Mouse (Mus musculus) ES-E14 (cell line): Measurements from ENCODE around the gene Rragd. TPM values are rescaled to one million over a fixed set of nuclear protein-coding genes. Genes with fewer than 3 reads are reported as not detected.
"Not testable (repeated sequence)": the region's sequence is repeated elsewhere in the genome, so short reads cannot be mapped to it uniquely, and the experiment has no call there.

Experiments used
- DNase-seq: peaks from one replicate; pipeline ENCODE4 v3.0.0-alpha.2; 2013; ENCODE audit warnings: low read depth, low spot score
- H3K27ac ChIP-seq: 2 replicates; pipeline ENCODE4 v1.5.1; 2012; ENCODE audit warnings: low read depth, mild to moderate bottlenecking, low read length, moderate library complexity, mixed read lengths; ENCODE audit not compliant: poor library complexity, insufficient read depth, severe bottlenecking
- H3K36me3 ChIP-seq: 2 replicates; pipeline ENCODE4 v1.6.1; 2012; ENCODE audit warnings: mild to moderate bottlenecking, low read length, moderate library complexity, mixed read lengths; ENCODE audit not compliant: control insufficient read depth, poor library complexity, insufficient read depth, severe bottlenecking
- H3K4me1 ChIP-seq, 2 experiments: fragments of 150-350 bp in 1 of 2; sonication (generic) in 1 of 2; 2 replicates each; pipeline ENCODE4 v1.6.1; 2012; ENCODE audit warnings: low read length in 2 of 2, mild to moderate bottlenecking in 1 of 2, mixed read lengths in 1 of 2; ENCODE audit not compliant: control insufficient read depth in 2 of 2, insufficient read depth in 2 of 2, poor library complexity in 1 of 2
- H3K4me3 ChIP-seq, 2 experiments: fragments of 150-350 bp in 1 of 2; sonication (generic) in 1 of 2; 2 replicates each; pipeline ENCODE4 v1.5.1; 2012; ENCODE audit warnings: low read length in 2 of 2, low read depth in 1 of 2, mild to moderate bottlenecking in 1 of 2, mixed read lengths in 1 of 2; ENCODE audit not compliant: insufficient read depth in 1 of 2, poor library complexity in 1 of 2, severe bottlenecking in 1 of 2
- H3K9ac ChIP-seq: 2 replicates; pipeline ENCODE4 v1.6.1; 2012; ENCODE audit warnings: low read depth, mild to moderate bottlenecking, low read length, mixed read lengths; ENCODE audit not compliant: poor library complexity, insufficient read depth, severe bottlenecking
- H3K9me3 ChIP-seq: fragments of 150-350 bp; sonication (generic); 2 replicates; pipeline ENCODE4 v1.6.1; 2012; ENCODE audit warnings: low read depth, mild to moderate bottlenecking, low read length; ENCODE audit not compliant: control insufficient read depth, insufficient read depth
- CHD2 ChIP-seq: IDR thresholded peaks from 2 replicates; pipeline ENCODE4 v1.6.1; 2014; ENCODE audit warnings: mild to moderate bottlenecking, low read depth, low read length, inconsistent platforms
- HCFC1 ChIP-seq: IDR thresholded peaks from 2 replicates; pipeline ENCODE4 v1.6.1; 2012; ENCODE audit warnings: low read length, inconsistent platforms, borderline replicate concordance; ENCODE audit not compliant: insufficient read depth
- MAFK ChIP-seq: IDR thresholded peaks from 2 replicates; pipeline ENCODE4 v1.6.1; 2014; ENCODE audit warnings: mild to moderate bottlenecking, low read depth, low read length, inconsistent platforms; ENCODE audit not compliant: insufficient read depth
- ZC3H11A ChIP-seq: IDR thresholded peaks from 2 replicates; pipeline ENCODE4 v1.6.1; 2012; ENCODE audit warnings: low read depth, mild to moderate bottlenecking, inconsistent platforms, low read length, borderline replicate concordance
- ZNF384 ChIP-seq: IDR thresholded peaks from 2 replicates; pipeline ENCODE4 v1.6.1; 2012; ENCODE audit warnings: low read depth, low read length, inconsistent platforms
- in situ Hi-C, 2 experiments: fragments of 600-800 bp; cut with MboI; formaldehyde crosslinking; loops; one replicate each; pipeline ENCODE4 v1.15.1; 2025; ENCODE audit warnings: low sequenced_read_pairs in 2 of 2, inconsistent platforms in 1 of 2; ENCODE audit not compliant: unreplicated experiment in 2 of 2
- total RNA-seq: library from RNA; depleted of rRNA; stranded (reverse); fragments of 300-350 nt; gene quantifications from 2 replicates; pipeline ENCODE4 v1.2.3, GENCODE M21; 2012

The Rragd gene
- total RNA-seq, 1 experiment: 14.4 TPM

DNA sequence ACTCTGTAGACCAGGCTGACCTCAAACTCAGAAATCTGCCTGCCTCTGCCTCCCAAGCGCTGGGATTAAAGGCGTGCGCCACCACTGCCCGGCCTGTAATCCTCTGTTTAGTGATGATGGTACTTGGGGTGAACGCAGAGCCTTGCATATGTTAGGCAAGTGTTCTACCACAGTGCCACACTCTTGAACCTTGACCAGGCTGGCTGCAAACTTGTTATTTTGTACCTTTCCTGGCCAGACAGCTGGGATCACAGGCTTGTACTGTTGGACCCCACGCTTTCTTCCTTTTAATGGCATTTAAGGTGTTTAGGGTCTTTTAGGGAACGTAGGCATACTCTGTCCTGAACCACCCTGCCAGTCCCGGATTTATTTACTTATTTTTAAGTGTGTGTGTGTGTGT lies 16.2 kb downstream of the Rragd start:
- Histone ChIP-seq H3K9ac (no peak overlapping the region), H3K4me1 (peaks cover 2 to 17% of the 10 kb centered on the region in 2 experiments; a peak in 3 of 4 replicates), H3K27ac (no peak overlapping the region), H3K4me3 (no peak overlapping the region), H3K9me3 (no peaks in the 10 kb centered on the region), H3K36me3 (peaks cover 6% of the 10 kb centered on the region; the same call in 1 of the 2 replicates)
- TF ChIP-seq ZNF384: no peak
- TF ChIP-seq CHD2: no peak
- TF ChIP-seq HCFC1: no peak
- TF ChIP-seq MAFK: no peak
- TF ChIP-seq ZC3H11A: no peak
- no peak for DNase-seq
- in situ Hi-C loops: no loop called here

DNA sequence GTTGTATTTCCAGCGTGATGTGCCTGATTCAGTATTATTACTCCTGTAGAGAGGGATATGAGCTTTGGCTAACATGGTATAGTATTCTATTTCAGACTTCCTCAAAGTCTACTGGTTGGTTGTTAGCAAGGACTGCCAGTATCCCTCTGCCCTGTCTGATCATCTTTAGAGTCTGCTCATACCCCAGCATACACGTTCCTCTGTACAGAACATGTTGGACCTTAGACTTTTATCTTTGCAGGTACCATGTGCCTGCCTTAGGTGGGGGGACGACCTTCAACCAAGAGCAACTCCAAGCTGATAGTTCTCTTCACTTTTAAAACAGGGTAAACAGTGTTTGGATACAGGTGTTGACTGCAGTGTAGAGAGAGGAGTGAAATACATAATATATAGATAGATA lies 19.2 kb downstream of the Rragd start:
- TF ChIP-seq ZC3H11A (no peak), HCFC1 (no peak), ZNF384 (no peak), MAFK (no peak), CHD2 (no peak)
- Histone ChIP-seq H3K9ac (no peak overlapping the region), H3K9me3 (no peaks in the 10 kb centered on the region), H3K27ac (no peak overlapping the region), H3K36me3 (peaks cover 8% of the 10 kb centered on the region; the same call in 1 of the 2 replicates), H3K4me3 (no peak overlapping the region), H3K4me1 (peaks cover 2 to 5% of the 10 kb centered on the region in 2 experiments; a peak in 2 of 4 replicates)
- in situ Hi-C loops: no loop called here
- DNase-seq: no peak

DNA sequence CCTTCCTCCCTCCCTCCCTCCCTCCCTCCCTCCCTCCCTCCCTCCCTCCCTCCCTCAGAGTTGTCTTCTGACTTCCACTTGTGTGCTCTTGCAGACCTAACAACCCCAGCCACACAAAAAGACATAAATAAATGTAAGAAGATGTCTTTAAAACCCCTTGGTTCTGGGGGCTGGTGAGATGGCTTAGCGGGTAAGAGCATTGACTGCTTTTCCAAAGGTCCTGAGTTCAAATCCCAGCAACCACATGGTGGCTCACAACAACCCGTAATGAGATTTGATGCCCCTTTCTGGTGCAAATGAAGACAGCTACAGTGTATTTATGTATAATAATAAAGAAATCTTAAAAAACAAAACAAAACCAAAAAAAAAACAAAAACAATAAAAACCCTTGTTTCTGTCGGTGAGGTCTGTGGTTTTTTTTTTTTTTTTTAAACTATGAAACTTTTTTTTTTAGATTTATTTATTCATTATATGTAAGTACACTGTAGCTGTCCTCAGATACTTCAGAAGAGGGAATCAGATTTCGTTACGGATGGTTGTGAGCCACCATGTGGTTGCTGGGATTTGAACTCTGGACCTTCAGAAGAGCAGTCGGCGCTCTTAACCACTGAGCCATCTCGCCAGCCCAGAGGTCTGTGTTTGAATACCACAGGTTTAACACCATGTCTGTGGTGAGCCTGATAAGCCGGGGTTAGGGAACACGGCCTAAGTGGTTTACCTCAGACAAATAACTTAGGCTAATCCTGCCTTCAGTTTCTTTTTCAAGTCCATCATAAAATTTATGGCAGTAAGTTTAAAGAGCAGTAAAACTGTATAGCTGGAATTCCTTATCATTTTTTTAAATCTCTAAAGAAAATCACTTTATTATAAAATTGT lies 23.0 kb downstream of the Rragd start:
- H3K9ac ChIP-seq, H3K27ac ChIP-seq, H3K9me3 ChIP-seq, in situ Hi-C loops, H3K4me3 ChIP-seq, H3K36me3 ChIP-seq, H3K4me1 ChIP-seq, DNase-seq: not testable (repeated sequence)

DNA sequence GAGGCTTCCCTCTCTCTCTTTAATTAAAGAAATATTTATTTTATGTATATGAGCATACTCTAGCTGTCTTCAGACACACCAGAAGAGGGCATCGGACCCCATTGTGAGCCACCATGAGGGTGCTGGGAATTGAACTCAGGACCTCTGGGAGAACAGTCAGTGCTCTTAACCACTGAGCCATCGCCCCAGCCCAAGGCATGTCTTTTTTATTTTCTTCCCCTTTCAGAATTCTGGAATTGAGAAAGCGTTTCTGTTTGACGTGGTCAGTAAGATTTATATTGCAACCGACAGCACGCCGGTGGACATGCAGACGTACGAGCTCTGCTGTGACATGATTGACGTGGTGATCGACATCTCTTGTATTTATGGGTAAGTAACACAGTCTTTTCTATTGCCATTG lies 24.0 kb downstream of the Rragd start:
- Histone ChIP-seq H3K36me3 (peaks cover 7% of the 10 kb centered on the region; the same call in 1 of the 2 replicates), H3K4me1 (no peaks in the 10 kb centered on the region), H3K27ac (no peak overlapping the region), H3K9me3 (no peaks in the 10 kb centered on the region), H3K4me3 (no peak overlapping the region), H3K9ac (no peak overlapping the region)
- TF ChIP-seq ZC3H11A (no peak), MAFK (no peak), CHD2 (no peak), ZNF384 (no peak), HCFC1 (no peak)
- DNase-seq: no peak
- in situ Hi-C loops: no loop called here
